Mouse (Mus musculus): Measurements from ENCODE around the gene Pdzd11.

The Pdzd11 gene

DNA sequence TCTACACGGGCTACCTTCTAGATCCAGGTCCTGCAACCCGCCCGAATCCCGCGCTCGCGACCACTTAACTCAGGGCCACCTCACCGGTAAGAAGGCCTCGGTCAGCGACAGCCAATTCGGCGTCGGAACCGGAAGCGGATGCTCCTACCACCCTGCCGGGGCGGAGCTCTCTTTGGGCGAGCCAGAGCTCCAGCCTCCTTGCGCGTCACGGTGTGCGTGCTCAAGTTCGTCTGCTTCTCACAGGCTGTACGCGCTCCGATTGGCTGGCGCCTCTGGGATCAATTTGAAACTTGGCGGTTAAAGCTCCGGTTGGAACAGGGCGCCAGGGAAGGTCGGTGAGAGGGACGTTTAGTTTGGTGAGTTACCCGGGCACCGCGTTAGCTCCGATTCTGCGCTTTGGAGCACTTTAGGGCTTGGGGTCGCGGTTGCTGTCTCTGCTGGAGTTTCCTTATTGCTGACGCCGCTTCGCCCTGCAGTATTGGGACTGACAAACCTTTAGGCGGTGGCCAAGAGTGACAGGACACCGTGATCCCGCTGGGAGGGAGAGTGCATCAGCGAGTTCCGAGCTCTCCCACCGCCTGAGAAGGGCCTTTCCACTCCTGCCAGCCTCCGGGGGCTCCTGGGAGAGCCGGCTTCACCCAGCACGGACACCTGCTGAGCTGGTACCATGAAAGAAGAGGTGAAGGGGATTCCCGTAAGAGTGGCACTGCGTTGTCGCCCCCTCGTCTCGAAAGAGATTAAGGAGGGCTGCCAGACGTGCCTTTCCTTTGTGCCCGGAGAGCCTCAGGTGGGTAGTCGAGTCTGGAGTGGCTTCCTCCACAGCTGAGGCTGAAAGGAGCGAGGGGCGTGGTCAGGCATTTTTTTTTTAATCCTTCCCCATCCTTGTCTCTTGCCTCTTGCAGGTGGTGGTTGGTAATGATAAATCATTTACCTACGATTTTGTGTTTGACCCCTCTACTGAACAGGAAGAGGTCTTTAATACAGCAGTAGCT lies at the start of gene Pdzd11:
Pdzd11 (minus strand) TSS at position 767 of the 992 bp plus-strand sequence.
- peak; percentile 80 to 85 for DNase-seq

DNA sequence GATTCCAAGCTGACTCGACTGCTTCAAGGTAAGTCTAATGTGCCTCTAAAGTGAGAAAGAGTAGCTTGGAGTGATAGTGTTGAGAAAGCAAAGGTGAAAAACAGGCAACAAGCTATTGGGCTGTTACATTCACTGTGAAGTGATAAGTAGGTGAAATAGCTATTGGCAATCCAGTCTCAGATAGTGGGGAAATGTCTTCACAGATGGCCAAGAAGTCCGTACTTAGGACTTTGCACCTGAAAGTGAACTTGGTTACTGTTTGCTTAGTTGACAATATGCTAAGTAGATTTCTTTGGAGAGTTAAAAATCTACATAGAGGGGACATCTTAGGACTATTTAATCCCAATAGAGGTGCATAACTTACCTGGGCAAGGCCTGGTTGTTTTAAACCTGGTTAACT lies 38.5 kb upstream of the Pdzd11 start:
- DNase-seq: no peak

GRCm38 (mm10) chrX:100652848-100653247 lies 26.5 kb upstream of the Pdzd11 start:
- DNase-seq: no peak

DNA sequence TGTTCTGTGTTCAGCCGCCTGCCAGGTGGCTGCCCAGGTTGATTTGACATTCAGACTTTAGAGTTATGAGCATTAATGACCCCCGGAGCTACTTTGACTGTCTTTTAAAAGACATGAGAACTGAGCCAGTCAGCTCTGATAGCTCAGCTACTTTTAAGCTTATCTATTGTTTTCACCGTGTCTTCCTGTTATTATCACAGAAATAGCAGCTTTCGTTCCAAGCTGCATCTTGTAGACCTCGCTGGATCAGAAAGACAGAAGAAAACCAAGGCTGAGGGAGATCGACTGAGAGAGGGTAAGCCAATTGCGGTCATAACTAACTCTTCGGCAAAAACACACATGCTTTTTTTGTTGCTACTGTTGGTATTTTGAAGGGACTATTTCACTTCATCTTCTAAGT lies 12.1 kb upstream of the Pdzd11 start:
- DNase-seq: no peak

DNA sequence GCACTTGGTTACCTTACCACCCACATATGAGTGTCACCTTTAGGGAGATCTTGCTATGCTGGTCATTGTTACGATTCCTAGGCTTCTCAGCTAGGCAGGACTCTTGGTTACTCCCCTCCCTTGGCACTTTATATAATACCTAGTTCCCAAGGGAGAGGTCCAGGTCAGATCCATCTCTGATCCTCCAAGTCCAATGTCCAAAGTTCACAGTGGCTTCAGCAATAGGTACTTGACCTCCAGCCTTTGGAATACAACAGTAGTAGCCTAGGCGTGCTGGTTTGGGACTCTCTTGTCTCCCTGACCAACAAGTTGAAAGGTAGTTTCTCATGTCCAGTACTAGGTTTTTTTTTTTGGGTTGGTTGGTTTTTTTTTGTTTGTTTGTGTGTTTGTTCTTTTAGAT lies 2.7 kb upstream of the Pdzd11 start:
- no peak for DNase-seq

GRCm38 (mm10) chrX:100625546-100625801 lies 894 bp downstream of the Pdzd11 start, which contains the start of gene Kif4:
Gene Kif4 (plus strand): TSS chrX:100625737.
- no peak for DNase-seq

DNA sequence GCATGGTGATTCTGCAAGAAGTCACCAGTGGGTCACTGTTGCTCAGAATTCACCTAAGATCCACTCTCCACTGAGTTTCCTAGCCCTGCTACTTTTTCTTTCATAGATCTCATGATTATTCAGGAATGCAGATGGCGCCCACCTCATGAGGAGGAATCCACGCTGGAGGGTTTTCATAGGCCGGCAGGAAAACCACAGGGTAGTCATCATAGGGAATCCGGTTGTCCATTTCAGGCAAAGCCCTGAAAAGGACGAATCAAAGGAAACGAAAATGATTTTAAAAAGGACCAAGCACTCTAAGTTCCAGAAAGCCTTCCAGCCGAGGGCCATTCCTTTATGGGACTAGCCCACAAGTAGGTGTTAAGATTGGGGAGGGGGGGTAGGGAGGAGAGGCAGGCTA lies 1.2 kb downstream of the Pdzd11 start:
- DNase-seq: no peak

DNA sequence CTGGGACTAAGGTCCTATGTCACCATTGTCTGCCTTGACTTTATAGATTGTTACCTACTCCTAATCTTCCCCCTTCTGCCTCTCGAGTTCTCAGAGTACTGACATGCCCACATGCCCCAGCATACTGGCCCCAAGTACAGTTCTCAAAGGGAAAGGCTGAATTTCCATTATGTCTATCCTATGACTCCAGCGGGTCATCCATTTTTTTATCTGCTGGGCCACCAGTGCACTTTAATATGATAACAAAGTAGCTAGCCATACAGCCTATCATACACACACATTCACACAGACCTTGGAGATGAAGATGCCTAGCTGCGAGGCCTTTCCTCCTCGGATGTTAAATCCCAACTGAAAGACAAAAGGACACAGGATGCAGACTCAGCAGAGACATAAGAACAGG lies 2.1 kb downstream of the Pdzd11 start:
- no peak for DNase-seq

- DNase-seq: no peak
Measured at GRCm38 (mm10) chrX:100621366-100621765, 5.0 kb downstream of the Pdzd11 start.

GRCm38 (mm10) chrX:100618488-100618887 lies 7.9 kb downstream of the Pdzd11 start:
- no peak for DNase-seq

DNA sequence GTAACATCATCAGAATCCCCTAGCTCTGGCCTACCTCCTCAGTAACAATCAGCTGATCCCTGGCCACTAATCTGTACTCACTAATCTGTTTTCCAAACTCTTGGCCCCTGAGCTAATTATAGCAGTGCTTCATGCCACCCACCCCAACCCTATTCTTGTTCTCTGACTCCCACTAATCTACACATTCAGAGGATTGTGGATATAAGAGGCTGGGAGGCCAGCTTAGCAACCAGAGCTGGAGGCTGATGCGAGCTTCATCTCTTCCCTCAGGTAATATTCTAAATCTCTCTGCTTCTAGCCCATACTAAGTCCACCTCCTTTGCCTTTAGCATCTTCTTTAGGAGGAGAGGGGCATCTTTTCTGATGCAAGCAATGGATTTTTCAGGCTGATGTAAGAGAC lies 21.1 kb downstream of the Pdzd11 start, which contains the start of gene Arr3:
Arr3 (plus strand) TSS at position 184 of the 400 bp plus-strand sequence.
- DNase-seq: no peak

DNA sequence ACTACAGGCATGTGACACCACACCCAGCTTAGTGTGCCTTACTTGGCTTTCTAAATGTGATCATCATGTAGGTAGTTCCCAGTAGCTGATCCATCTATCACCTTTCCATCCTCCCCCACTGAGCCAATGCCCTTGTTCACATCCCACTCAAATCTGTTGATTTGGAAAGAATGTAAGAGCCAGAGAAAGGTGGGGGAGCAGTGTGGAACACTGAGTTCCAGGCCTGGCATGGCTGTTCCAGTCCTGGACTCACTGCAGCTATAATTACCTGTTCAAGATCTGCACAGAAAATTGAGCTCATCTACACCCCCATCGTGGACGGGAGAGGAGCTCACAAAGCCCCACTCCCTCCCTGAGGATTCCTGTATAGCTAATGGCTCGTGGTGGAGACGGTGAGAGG lies 26.6 kb downstream of the Pdzd11 start:
- DNase-seq: no peak

GRCm38 (mm10) chrX:100597439-100597838 lies 28.9 kb downstream of the Pdzd11 start:
- DNase-seq: peak in 1 of 2 experiments; percentile 3

DNA sequence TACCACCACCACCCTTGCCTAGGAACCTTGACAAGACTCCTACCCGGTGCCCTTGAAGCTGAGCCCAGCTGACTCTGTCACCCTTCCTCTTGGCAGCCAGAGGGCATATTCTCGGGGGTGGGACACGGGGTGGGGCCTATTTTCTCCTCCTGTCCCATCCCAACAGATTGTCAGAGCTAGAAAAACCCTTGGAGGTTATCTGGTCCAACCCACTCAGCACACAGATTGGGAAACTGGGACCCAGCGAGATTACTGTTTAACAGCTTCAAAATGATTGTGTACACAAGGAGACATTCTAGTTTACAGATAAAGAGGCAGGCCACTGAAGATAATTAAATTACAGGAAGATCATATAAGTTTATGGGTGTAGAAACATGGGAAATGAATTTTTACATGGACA lies 31.6 kb downstream of the Pdzd11 start, which contains the start of gene P2ry4:
P2ry4 (minus strand) TSS at position 79 of the 400 bp plus-strand sequence.
- DNase-seq: no peak

Measured in cerebellum, postnatal 36 days (tissue).